Mouse (Mus musculus): ENCODE results near the gene Il1f5. TPM values are rescaled to one million over a fixed set of nuclear protein-coding genes. Genes with fewer than 3 reads are reported as not detected.

Il1f5 gene
- not detected in 2 replicates for polyA plus RNA-seq (2014; fragmentation: Nextera tagmentation; extraction: Ambion mirVana)

- Histone ChIP-seq H3K36me3 (ENCODE audit: control insufficient read depth, insufficient read depth, low read length) (no peaks in the 10 kb centered on the region), H3K4me2 (ENCODE audit: low read length) (no peak within 1 kb of the TSS), H3K4me3 (ENCODE audit: low read depth, low read length) (no peak within 1 kb of the TSS), H3K9me3 (replicated peaks; ENCODE audit: control insufficient read depth, low read length) (no peaks in the 10 kb centered on the region), H3K27ac (ENCODE audit: low read depth, low read length) (no peak within 1 kb of the TSS), H3K27me3 (replicated peaks; ENCODE audit: control insufficient read depth, insufficient read depth, low read length) (no peaks in the 10 kb centered on the region), H3K4me1 (ENCODE audit: control insufficient read depth, insufficient read depth, low read length) (no peaks in the 10 kb centered on the region), H3K9ac (ENCODE audit: low read length) (no peak within 1 kb of the TSS)
- DNase-seq (ENCODE audit: low spot score) (no peak), ATAC-seq (no peak)
These were observed at the start of gene Il1f5 for GRCm38 (mm10) chr2:24276654-24277053. Il1f5 (plus strand) TSS chr2:24276954.

DNA sequence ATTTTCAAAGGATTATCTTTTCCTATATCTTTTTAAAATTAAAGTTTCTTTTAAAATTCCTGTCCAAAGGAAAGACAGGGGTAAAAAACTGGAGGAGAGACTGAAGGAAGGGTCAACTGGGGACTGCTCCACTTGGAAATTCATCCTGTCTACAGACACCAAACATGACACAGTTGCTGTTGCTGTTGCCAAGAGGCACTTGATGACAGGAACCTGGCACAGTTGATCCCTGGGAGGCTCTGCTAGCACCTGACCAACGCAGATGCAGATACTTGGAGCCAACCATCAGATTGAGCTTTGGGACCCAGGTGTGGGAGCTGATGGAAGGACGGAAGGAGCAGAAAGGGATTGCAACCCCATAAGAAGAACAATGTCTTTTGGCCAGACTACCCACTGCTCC lies 49.6 kb upstream of the Il1f5 start:
- 81% methylated on average over 2 of the region's 2 CpGs for WGBS
- Histone ChIP-seq H3K4me1 (ENCODE audit: control insufficient read depth, insufficient read depth, low read length) (no peaks in the 10 kb centered on the region), H3K36me3 (ENCODE audit: control insufficient read depth, insufficient read depth, low read length) (no peaks in the 10 kb centered on the region), H3K9ac (ENCODE audit: low read length) (no peak overlapping the region), H3K4me3 (ENCODE audit: low read depth, low read length) (no peak overlapping the region), H3K27ac (ENCODE audit: low read depth, low read length) (no peak overlapping the region), H3K27me3 (replicated peaks; ENCODE audit: control insufficient read depth, insufficient read depth, low read length) (no peaks in the 10 kb centered on the region), H3K4me2 (ENCODE audit: low read length) (no peak overlapping the region), H3K9me3 (replicated peaks; ENCODE audit: control insufficient read depth, low read length) (no peaks in the 10 kb centered on the region)
- DNase-seq (ENCODE audit: low spot score) (no peak), ATAC-seq (no peak)

- Histone ChIP-seq H3K4me1 (ENCODE audit: control insufficient read depth, insufficient read depth, low read length) (no peaks in the 10 kb centered on the region), H3K36me3 (ENCODE audit: control insufficient read depth, insufficient read depth, low read length) (no peaks in the 10 kb centered on the region), H3K27ac (ENCODE audit: low read depth, low read length) (no peak overlapping the region), H3K4me2 (ENCODE audit: low read length) (no peak overlapping the region), H3K9me3 (replicated peaks; ENCODE audit: control insufficient read depth, low read length) (no peaks in the 10 kb centered on the region), H3K4me3 (ENCODE audit: low read depth, low read length) (no peak overlapping the region), H3K27me3 (replicated peaks; ENCODE audit: control insufficient read depth, insufficient read depth, low read length) (no peaks in the 10 kb centered on the region), H3K9ac (ENCODE audit: low read length) (no peak overlapping the region)
- WGBS, result 96% methylated on average over 1 of the region's 1 CpGs
- DNase-seq (ENCODE audit: low spot score) (no peak), ATAC-seq (no peak)
These were observed 9.3 kb upstream of the Il1f5 start for GRCm38 (mm10) chr2:24267503-24267902.

DNA sequence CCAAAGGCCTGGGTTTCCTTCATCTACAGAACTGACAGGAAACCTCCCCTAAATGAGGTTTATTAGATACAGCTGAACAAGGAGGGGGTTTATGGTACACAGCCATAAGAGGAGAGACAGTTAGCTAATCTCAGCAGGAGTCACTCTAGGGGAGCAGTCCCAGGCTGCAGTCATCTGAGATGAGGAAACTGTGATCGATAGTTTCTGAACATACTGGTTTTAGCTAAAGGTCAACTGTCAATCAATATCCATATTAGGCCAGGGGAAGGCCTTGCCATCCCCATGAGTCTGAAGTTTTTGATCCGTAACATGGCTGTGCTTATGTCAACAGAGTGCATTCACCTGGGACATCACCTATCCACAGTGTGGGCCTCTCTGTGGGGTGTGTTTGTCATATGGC lies 3.1 kb upstream of the Il1f5 start:
- no peaks in the 10 kb centered on the region for H3K4me1 ChIP-seq (ENCODE audit: control insufficient read depth, insufficient read depth, low read length)
- no peak overlapping the region for H3K4me3 ChIP-seq (ENCODE audit: low read depth, low read length)
- H3K36me3 ChIP-seq (ENCODE audit: control insufficient read depth, insufficient read depth, low read length), result no peaks in the 10 kb centered on the region
- H3K9me3 ChIP-seq (replicated peaks; ENCODE audit: control insufficient read depth, low read length), result no peaks in the 10 kb centered on the region
- DNase-seq (ENCODE audit: low spot score), result no peak
- 89% methylated on average over 2 of the region's 2 CpGs for WGBS
- H3K27ac ChIP-seq (ENCODE audit: low read depth, low read length), result no peak overlapping the region
- no peaks in the 10 kb centered on the region for H3K27me3 ChIP-seq (replicated peaks; ENCODE audit: control insufficient read depth, insufficient read depth, low read length)
- H3K9ac ChIP-seq (ENCODE audit: low read length), result no peak overlapping the region
- ATAC-seq, result no peak
- H3K4me2 ChIP-seq (ENCODE audit: low read length), result no peak overlapping the region

- ATAC-seq, result no peak
- Histone ChIP-seq H3K36me3 (ENCODE audit: control insufficient read depth, insufficient read depth, low read length) (no peaks in the 10 kb centered on the region), H3K9ac (ENCODE audit: low read length) (no peak overlapping the region), H3K27ac (ENCODE audit: low read depth, low read length) (no peak overlapping the region), H3K4me3 (ENCODE audit: low read depth, low read length) (no peak overlapping the region), H3K4me2 (ENCODE audit: low read length) (no peak overlapping the region), H3K9me3 (replicated peaks; ENCODE audit: control insufficient read depth, low read length) (no peaks in the 10 kb centered on the region), H3K4me1 (ENCODE audit: control insufficient read depth, insufficient read depth, low read length) (no peaks in the 10 kb centered on the region), H3K27me3 (replicated peaks; ENCODE audit: control insufficient read depth, insufficient read depth, low read length) (no peaks in the 10 kb centered on the region)
- 11% methylated on average over 1 of the region's 1 CpGs for whole genome bisulfite sequencing
- no peak for DNase-seq (ENCODE audit: low spot score)
These were observed 1.6 kb upstream of the Il1f5 start for GRCm38 (mm10) chr2:24275146-24275545.

DNA sequence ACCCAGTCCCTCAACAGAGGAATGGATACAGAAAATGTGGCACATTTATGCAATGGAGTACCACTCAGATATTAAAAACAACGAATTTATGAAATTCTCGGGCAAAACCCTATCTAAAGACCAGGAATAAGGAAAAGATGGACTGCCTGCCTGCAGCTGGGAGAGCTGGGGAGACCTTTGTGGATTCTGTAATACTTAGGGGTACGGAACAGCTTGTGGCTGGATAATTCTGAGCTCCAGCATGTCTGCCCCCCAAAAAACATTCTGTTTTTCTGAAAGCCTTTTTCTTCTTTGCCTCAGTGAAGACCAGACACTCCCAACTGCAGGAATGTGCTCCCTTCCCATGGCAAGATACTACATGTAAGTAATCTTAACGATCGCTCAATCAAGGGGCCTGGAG lies 14.1 kb downstream of the Il1f5 start, which contains the start of gene Il1f10:
TSS of gene Il1f10 (plus strand) at position 301 of the 400 bp plus-strand sequence.
- no peak for ATAC-seq
- 84% methylated on average over 5 of the region's 5 CpGs for WGBS
- no peak for DNase-seq (ENCODE audit: low spot score)
- Histone ChIP-seq H3K9me3 (replicated peaks; ENCODE audit: control insufficient read depth, low read length) (no peaks in the 10 kb centered on the region), H3K27me3 (replicated peaks; ENCODE audit: control insufficient read depth, insufficient read depth, low read length) (no peaks in the 10 kb centered on the region), H3K4me1 (ENCODE audit: control insufficient read depth, insufficient read depth, low read length) (no peaks in the 10 kb centered on the region), H3K4me3 (ENCODE audit: low read depth, low read length) (no peak within 1 kb of the TSS), H3K36me3 (ENCODE audit: control insufficient read depth, insufficient read depth, low read length) (no peaks in the 10 kb centered on the region), H3K9ac (ENCODE audit: low read length) (no peak within 1 kb of the TSS), H3K4me2 (ENCODE audit: low read length) (no peak within 1 kb of the TSS), H3K27ac (ENCODE audit: low read depth, low read length) (no peak within 1 kb of the TSS)

- H3K27ac ChIP-seq (ENCODE audit: low read depth, low read length), result no peak overlapping the region
- no peak overlapping the region for H3K4me2 ChIP-seq (ENCODE audit: low read length)
- WGBS, result 50% methylated on average over 1 of the region's 1 CpGs
- H3K4me1 ChIP-seq (ENCODE audit: control insufficient read depth, insufficient read depth, low read length), result no peaks in the 10 kb centered on the region
- no peak overlapping the region for H3K4me3 ChIP-seq (ENCODE audit: low read depth, low read length)
- H3K36me3 ChIP-seq (ENCODE audit: control insufficient read depth, insufficient read depth, low read length), result no peaks in the 10 kb centered on the region
- H3K27me3 ChIP-seq (replicated peaks; ENCODE audit: control insufficient read depth, insufficient read depth, low read length), result no peaks in the 10 kb centered on the region
- H3K9ac ChIP-seq (ENCODE audit: low read length), result no peak overlapping the region
- no peak for DNase-seq (ENCODE audit: low spot score)
- no peaks in the 10 kb centered on the region for H3K9me3 ChIP-seq (replicated peaks; ENCODE audit: control insufficient read depth, low read length)
- ATAC-seq, result no peak
These were observed 17.9 kb downstream of the Il1f5 start for GRCm38 (mm10) chr2:24294616-24295015.

GRCm38 (mm10) chr2:24296837-24297236 lies 20.1 kb downstream of the Il1f5 start:
- Histone ChIP-seq H3K27ac (ENCODE audit: low read depth, low read length) (no peak overlapping the region), H3K4me1 (ENCODE audit: control insufficient read depth, insufficient read depth, low read length) (no peaks in the 10 kb centered on the region), H3K4me2 (ENCODE audit: low read length) (no peak overlapping the region), H3K9ac (ENCODE audit: low read length) (no peak overlapping the region), H3K9me3 (replicated peaks; ENCODE audit: control insufficient read depth, low read length) (no peaks in the 10 kb centered on the region), H3K36me3 (ENCODE audit: control insufficient read depth, insufficient read depth, low read length) (no peaks in the 10 kb centered on the region), H3K27me3 (replicated peaks; ENCODE audit: control insufficient read depth, insufficient read depth, low read length) (no peaks in the 10 kb centered on the region), H3K4me3 (ENCODE audit: low read depth, low read length) (no peak overlapping the region)
- ATAC-seq, result no peak
- peak; percentile 82 for DNase-seq (ENCODE audit: low spot score)
- 9% methylated on average over 3 of the region's 3 CpGs for WGBS

- H3K27ac ChIP-seq (ENCODE audit: low read depth, low read length), result no peak overlapping the region
- ATAC-seq, result no peak
- no peak for DNase-seq (ENCODE audit: low spot score)
- no peak overlapping the region for H3K4me3 ChIP-seq (ENCODE audit: low read depth, low read length)
- H3K36me3 ChIP-seq (ENCODE audit: control insufficient read depth, insufficient read depth, low read length), result no peaks in the 10 kb centered on the region
- H3K4me1 ChIP-seq (ENCODE audit: control insufficient read depth, insufficient read depth, low read length), result no peaks in the 10 kb centered on the region
- H3K9ac ChIP-seq (ENCODE audit: low read length), result no peak overlapping the region
- H3K9me3 ChIP-seq (replicated peaks; ENCODE audit: control insufficient read depth, low read length), result no peaks in the 10 kb centered on the region
- 88% methylated on average over 6 of the region's 6 CpGs for WGBS
- H3K4me2 ChIP-seq (ENCODE audit: low read length), result no peak overlapping the region
- no peaks in the 10 kb centered on the region for H3K27me3 ChIP-seq (replicated peaks; ENCODE audit: control insufficient read depth, insufficient read depth, low read length)
These were observed 34.7 kb downstream of the Il1f5 start for GRCm38 (mm10) chr2:24311302-24312001.

All from forebrain, embryonic 14.5 days (tissue).